Mouse (Mus musculus): ENCODE results near the gene Capn3. TPM values are rescaled to one million over a fixed set of nuclear protein-coding genes. Genes with fewer than 3 reads are reported as not detected.

Gene Capn3
- polyA plus RNA-seq, 1 experiment from 2014 or later = 0.55 TPM

DNA sequence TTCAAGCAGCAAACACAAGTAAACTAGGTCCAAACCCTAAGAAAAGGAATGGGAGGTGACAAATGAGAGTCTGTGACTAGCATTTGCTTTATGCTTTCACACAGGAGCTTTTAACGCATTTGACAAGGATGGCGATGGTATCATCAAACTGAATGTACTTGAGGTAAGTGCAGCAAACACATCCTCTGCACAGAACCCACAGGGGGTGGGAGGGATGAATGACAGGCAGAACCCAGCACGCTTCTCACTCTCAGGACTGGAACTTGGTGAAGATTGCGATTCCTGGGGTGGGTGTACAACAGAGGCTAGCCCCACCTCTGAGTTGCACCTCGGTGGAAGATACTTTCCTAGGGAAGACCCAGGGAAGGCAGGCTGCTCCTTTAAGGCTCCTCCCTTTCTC lies 48.2 kb downstream of the Capn3 start:
- H3K27me3 ChIP-seq (replicated peaks; ENCODE audit: insufficient read depth, low read length) = no peaks in the 10 kb centered on the region
- TF ChIP-seq CTCF (IDR thresholded peaks at IDR 0.05) = no peak
- TF ChIP-seq EP300 (IDR thresholded peaks at IDR 0.05) = no peak
- H3K9me3 ChIP-seq (ENCODE audit: low read length) = no peaks in the 10 kb centered on the region
- WGBS = 73% methylated on average over 5 of the region's 5 CpGs
- no peak overlapping the region for H3K9ac ChIP-seq (replicated peaks; ENCODE audit: low read depth)
- ATAC-seq (no peak), DNase-seq (ENCODE audit: low spot score) (no peak)
- H3K36me3 ChIP-seq (ENCODE audit: insufficient read depth, low read length) = 0 out of 2 replicates have a peak, but pooled peaks cover 7% of the 10 kb centered on the region
- no peak overlapping the region for H3K27ac ChIP-seq (ENCODE audit: low read length)
- H3K4me3 ChIP-seq (ENCODE audit: low read depth, low read length) = no peak overlapping the region
- H3K4me1 ChIP-seq (ENCODE audit: insufficient read depth, low read depth, low read length) = peaks cover 3% of the 10 kb centered on the region; the same call in 1 of the 2 replicates
- no peak overlapping the region for H3K4me2 ChIP-seq (replicated peaks; ENCODE audit: low read depth, low read length)

DNA sequence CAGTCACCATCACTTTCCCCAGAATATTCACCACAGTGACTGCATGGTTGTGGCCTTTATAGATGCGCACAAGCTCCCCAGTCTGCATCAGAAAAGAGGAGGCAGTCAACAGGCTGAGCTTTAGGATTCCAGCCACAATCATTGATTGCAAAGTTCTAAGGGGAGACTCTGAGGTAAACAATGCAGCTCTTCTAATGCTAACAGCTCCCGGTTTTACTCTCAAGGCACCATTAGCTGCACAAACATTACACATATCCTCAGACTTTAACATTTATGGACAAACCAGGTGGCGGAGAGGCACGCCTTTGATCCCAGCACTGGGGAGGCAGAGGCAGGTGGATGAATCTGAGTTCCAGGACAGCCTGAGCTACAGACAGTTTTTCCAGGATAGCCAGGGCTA lies 58.4 kb downstream of the Capn3 start:
- ATAC-seq (no peak), DNase-seq (ENCODE audit: low spot score) (no peak)
- H3K4me1 ChIP-seq (ENCODE audit: insufficient read depth, low read depth, low read length) = no peaks in the 10 kb centered on the region
- H3K9ac ChIP-seq (replicated peaks; ENCODE audit: low read depth) = no peak overlapping the region
- TF ChIP-seq CTCF (IDR thresholded peaks at IDR 0.05) (no peak), EP300 (IDR thresholded peaks at IDR 0.05) (no peak)
- 92% methylated on average over 4 of the region's 4 CpGs for WGBS
- no peak overlapping the region for H3K27ac ChIP-seq (ENCODE audit: low read length)
- H3K36me3 ChIP-seq (ENCODE audit: insufficient read depth, low read length) = peaks cover 32% of the 10 kb centered on the region
- no peak overlapping the region for H3K4me3 ChIP-seq (ENCODE audit: low read depth, low read length)
- no peaks in the 10 kb centered on the region for H3K9me3 ChIP-seq (ENCODE audit: low read length)
- H3K27me3 ChIP-seq (replicated peaks; ENCODE audit: insufficient read depth, low read length) = no peaks in the 10 kb centered on the region
- no peak overlapping the region for H3K4me2 ChIP-seq (replicated peaks; ENCODE audit: low read depth, low read length)

DNA sequence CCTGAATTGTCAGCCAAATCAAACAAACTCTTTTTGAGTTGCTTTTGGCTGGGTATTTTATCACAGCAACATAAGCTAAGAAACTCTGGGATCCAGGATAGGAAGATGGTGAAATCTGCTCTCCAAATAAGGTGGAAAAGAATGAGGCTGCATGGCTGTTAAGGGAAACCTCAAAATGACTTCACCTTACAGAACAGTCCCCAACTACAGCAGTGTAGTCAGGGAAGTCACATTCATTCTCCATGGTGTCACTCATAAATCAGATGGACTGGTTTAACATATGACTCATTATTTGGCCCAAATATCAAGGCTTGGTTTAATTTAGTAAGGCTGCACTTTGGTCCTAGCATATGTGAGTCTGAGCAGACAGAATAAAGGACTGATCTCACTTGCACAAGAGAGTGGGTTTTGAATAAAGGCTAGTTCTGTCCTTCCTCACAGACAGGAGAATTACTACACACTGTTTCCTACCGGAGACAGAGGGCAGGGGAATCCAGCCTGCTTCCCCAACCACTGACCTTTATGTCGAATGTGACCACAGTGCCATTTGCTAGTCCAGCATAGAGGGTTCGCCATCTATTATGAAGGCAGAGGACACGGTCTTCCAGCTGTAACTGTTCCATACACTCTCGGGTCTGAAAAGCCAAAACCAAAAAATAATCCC lies 62.9 kb downstream of the Capn3 start:
- no peaks in the 10 kb centered on the region for H3K4me1 ChIP-seq (ENCODE audit: insufficient read depth, low read depth, low read length)
- peaks cover 45% of the 10 kb centered on the region for H3K36me3 ChIP-seq (ENCODE audit: insufficient read depth, low read length)
- DNase-seq (ENCODE audit: low spot score) (peak; percentile 24), ATAC-seq (peak; percentile 43; the same call in 1 of the 2 replicates)
- H3K9me3 ChIP-seq (ENCODE audit: low read length) = no peaks in the 10 kb centered on the region
- H3K4me2 ChIP-seq (replicated peaks; ENCODE audit: low read depth, low read length) = no peak overlapping the region
- H3K4me3 ChIP-seq (ENCODE audit: low read depth, low read length) = no peak overlapping the region
- 86% methylated on average over 5 of the region's 5 CpGs for WGBS
- no peaks in the 10 kb centered on the region for H3K27me3 ChIP-seq (replicated peaks; ENCODE audit: insufficient read depth, low read length)
- no peak overlapping the region for H3K9ac ChIP-seq (replicated peaks; ENCODE audit: low read depth)
- TF ChIP-seq CTCF (IDR thresholded peaks at IDR 0.05) = no peak
- H3K27ac ChIP-seq (ENCODE audit: low read length) = no peak overlapping the region

DNA sequence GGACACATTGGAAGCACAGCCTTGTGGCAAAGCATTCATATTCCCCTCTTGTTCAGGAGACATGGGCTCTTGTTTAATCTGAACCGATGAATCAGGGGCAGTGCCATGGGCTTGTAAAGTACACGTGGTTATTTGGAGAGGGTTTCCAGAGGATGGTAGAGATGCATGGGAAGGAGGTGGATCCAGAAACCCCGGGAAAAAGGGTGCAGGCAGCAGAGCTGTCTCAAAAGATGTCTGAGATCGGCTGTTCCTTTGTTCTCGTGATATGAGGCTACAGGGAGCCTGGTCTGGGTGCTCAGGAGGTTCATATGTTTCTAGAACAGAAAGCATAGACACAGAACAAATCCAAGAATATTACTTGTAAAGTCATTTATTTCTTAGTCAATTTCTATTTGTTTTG lies 71.0 kb downstream of the Capn3 start:
- Histone ChIP-seq H3K4me2 (replicated peaks; ENCODE audit: low read depth, low read length) (no peak overlapping the region), H3K4me3 (ENCODE audit: low read depth, low read length) (no peak overlapping the region), H3K4me1 (ENCODE audit: insufficient read depth, low read depth, low read length) (no peaks in the 10 kb centered on the region), H3K9me3 (ENCODE audit: low read length) (no peaks in the 10 kb centered on the region), H3K27me3 (replicated peaks; ENCODE audit: insufficient read depth, low read length) (no peaks in the 10 kb centered on the region), H3K9ac (replicated peaks; ENCODE audit: low read depth) (no peak overlapping the region), H3K36me3 (ENCODE audit: insufficient read depth, low read length) (peaks cover 40% of the 10 kb centered on the region), H3K27ac (ENCODE audit: low read length) (no peak overlapping the region)
- TF ChIP-seq CTCF (IDR thresholded peaks at IDR 0.05) (no peak), EP300 (IDR thresholded peaks at IDR 0.05) (no peak)
- ATAC-seq = no peak
- WGBS = 84% methylated on average over 5 of the region's 5 CpGs
- no peak for DNase-seq (ENCODE audit: low spot score)

DNA sequence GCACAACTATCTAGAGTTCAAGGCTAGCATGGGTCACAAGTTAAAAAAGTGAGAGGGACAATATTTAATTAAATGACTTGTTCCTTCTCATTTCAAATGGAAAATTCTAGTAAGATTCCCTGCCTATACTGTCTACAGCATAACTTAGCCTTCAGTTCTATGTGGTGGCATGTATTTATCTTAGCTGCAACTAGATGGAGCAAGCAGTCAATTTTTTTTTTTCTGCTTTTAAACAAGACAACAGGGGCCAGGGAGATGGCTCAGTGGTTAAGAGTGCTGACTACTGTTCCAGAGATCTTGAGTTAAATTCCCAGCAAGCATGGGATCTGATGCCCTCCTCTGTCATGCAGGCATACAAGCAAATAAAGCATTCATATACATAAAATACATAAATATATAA lies 73.7 kb downstream of the Capn3 start:
- Histone ChIP-seq H3K4me3 (ENCODE audit: low read depth, low read length) (no peak overlapping the region), H3K4me2 (replicated peaks; ENCODE audit: low read depth, low read length) (no peak overlapping the region), H3K9me3 (ENCODE audit: low read length) (no peaks in the 10 kb centered on the region), H3K36me3 (ENCODE audit: insufficient read depth, low read length) (peaks cover 38% of the 10 kb centered on the region), H3K4me1 (ENCODE audit: insufficient read depth, low read depth, low read length) (no peaks in the 10 kb centered on the region), H3K9ac (replicated peaks; ENCODE audit: low read depth) (no peak overlapping the region), H3K27ac (ENCODE audit: low read length) (no peak overlapping the region), H3K27me3 (replicated peaks; ENCODE audit: insufficient read depth, low read length) (no peaks in the 10 kb centered on the region)
- DNase-seq (ENCODE audit: low spot score) (peak; percentile 66), ATAC-seq (no peak)
- TF ChIP-seq EP300 (IDR thresholded peaks at IDR 0.05) (no peak), CTCF (IDR thresholded peaks at IDR 0.05) (peak; percentile 53)

DNA sequence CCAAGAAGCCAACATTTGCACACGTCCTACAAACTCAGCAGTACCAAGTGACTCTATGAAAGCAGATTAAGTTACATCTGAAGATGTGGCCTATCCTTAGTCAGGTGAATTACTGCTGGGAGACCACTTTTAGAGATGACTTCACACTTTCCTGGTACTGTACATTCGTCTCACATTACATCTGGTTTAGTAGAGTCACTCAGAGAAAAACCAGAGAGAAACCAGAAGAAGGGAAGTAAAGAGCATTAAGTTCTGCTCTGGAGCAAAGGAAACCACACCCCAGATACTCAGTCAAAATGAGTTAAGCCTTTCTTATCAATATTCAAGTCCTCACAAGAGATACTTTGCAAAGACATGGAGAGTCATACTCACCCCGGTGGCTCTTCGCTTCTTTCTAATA lies 75.4 kb downstream of the Capn3 start:
- Histone ChIP-seq H3K9ac (replicated peaks; ENCODE audit: low read depth) (no peak overlapping the region), H3K4me3 (ENCODE audit: low read depth, low read length) (no peak overlapping the region), H3K4me2 (replicated peaks; ENCODE audit: low read depth, low read length) (no peak overlapping the region), H3K27me3 (replicated peaks; ENCODE audit: insufficient read depth, low read length) (no peaks in the 10 kb centered on the region), H3K36me3 (ENCODE audit: insufficient read depth, low read length) (peaks cover 40% of the 10 kb centered on the region), H3K4me1 (ENCODE audit: insufficient read depth, low read depth, low read length) (no peaks in the 10 kb centered on the region), H3K9me3 (ENCODE audit: low read length) (no peaks in the 10 kb centered on the region), H3K27ac (ENCODE audit: low read length) (no peak overlapping the region)
- no peak for ATAC-seq
- TF ChIP-seq CTCF (IDR thresholded peaks at IDR 0.05) = no peak
- no peak for TF ChIP-seq EP300 (IDR thresholded peaks at IDR 0.05)
- DNase-seq (ENCODE audit: low spot score) = no peak
- 91% methylated on average over 4 of the region's 4 CpGs for WGBS

Data from lung, postnatal 0 days (tissue).